Mouse (Mus musculus) kidney, adult 2 months (tissue): ENCODE measurements at regions not wholly inside any gene's neighbourhood (a gene's known extent, or its start where the extent isn't known, plus 50 kb on each side); places are given as distances from the start of the nearest gene placed in this dataset.
"Not testable (repeated sequence)": the region's sequence is repeated elsewhere in the genome, so short reads cannot be mapped to it uniquely, and the experiment has no call there.

Experiments used
- DNase-seq: peaks from one replicate; pipeline ENCODE4 v3.0.0; 2021
- H3K27ac ChIP-seq: fragments of 200-500 bp; 2 replicates; pipeline ENCODE4 v1.5.1; 2012; ENCODE audit warnings: low read depth, low read length, control low read depth, inconsistent platforms; ENCODE audit not compliant: insufficient read depth
- H3K27me3 ChIP-seq: fragments of 200-500 bp; replicated peaks from 2 replicates; pipeline ENCODE4 v1.6.1; 2012; ENCODE audit warnings: mild to moderate bottlenecking, moderate library complexity, low read length, inconsistent platforms; ENCODE audit not compliant: control insufficient read depth, insufficient read depth
- H3K36me3 ChIP-seq: fragments of 200-500 bp; 2 replicates; pipeline ENCODE4 v1.6.1; 2012; ENCODE audit warnings: mild to moderate bottlenecking, moderate library complexity, low read length, inconsistent platforms; ENCODE audit not compliant: control insufficient read depth, insufficient read depth
- H3K4me1 ChIP-seq: fragments of 200-500 bp; 2 replicates; pipeline ENCODE4 v1.6.1; 2011; ENCODE audit warnings: low read length; ENCODE audit not compliant: control insufficient read depth, insufficient read depth
- H3K4me3 ChIP-seq: fragments of 200-500 bp; 2 replicates; pipeline ENCODE4 v1.5.1; 2011; ENCODE audit warnings: mild to moderate bottlenecking, low read depth, low read length, control low read depth; ENCODE audit not compliant: insufficient read depth
- CTCF ChIP-seq: fragments of 200-500 bp; conservative IDR thresholded peaks from 2 replicates; pipeline ENCODE4 v1.5.1; 2011; ENCODE audit warnings: low read depth, mild to moderate bottlenecking, control low read depth, low read length, moderate library complexity, mixed read lengths; ENCODE audit not compliant: insufficient read depth, insufficient read length
- POLR2A ChIP-seq: fragments of 200-500 bp; IDR thresholded peaks from one replicate; pipeline ENCODE4 v1.6.1; 2011; ENCODE audit warnings: low read depth, low read length, control low read depth
- WGBS: fragments of 180-500 bp; shearing (Covaris S2); methylation state at CpG from one replicate; pipeline ENCODE4 v1.1.7; 2018; 5-methylcytosine and 5-hydroxymethylcytosine counted together

- no peak for TF ChIP-seq POLR2A
- no peak for TF ChIP-seq CTCF
- Histone ChIP-seq H3K27ac (no peak overlapping the region), H3K36me3 (no peaks in the 10 kb centered on the region), H3K4me3 (no peak overlapping the region), H3K4me1 (no peaks in the 10 kb centered on the region), H3K27me3 (no peaks in the 10 kb centered on the region)
- WGBS = 58% methylated on average over 4 of the region's 4 CpGs
- no peak for DNase-seq
These were observed 63.1 kb upstream of the Cep295 start for GRCm38 (mm10) chr9:15420677-15421076.

DNA sequence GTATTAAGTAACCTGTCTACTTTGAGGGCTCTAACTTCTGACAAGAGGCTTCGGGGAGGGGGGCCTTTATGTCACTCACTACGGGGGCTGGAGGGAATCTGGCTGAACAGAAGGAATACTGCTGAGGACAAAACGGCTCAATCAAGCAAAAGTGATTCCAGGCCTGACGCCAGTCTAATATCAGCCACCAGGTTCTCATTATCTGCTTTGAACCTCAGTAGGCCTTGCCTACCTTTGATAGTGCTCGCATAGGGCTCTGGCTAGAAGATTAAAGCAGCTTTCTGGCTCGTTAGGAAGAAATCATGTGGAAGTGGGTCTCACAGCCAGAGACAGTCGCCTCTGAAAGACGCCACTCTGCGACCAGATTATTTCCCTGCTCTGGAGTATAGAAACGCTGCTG, 64.3 kb upstream of the Cep295 start:
- TF ChIP-seq CTCF (no peak), POLR2A (no peak)
- H3K27ac ChIP-seq = no peak overlapping the region
- 61% methylated on average over 10 of the region's 10 CpGs for WGBS
- no peaks in the 10 kb centered on the region for H3K4me1 ChIP-seq
- no peak for DNase-seq
- no peak overlapping the region for H3K4me3 ChIP-seq
- H3K27me3 ChIP-seq = no peaks in the 10 kb centered on the region
- H3K36me3 ChIP-seq = no peaks in the 10 kb centered on the region

- DNase-seq = peak; percentile 34
- H3K27me3 ChIP-seq, H3K27ac ChIP-seq, H3K36me3 ChIP-seq, H3K4me1 ChIP-seq, H3K4me3 ChIP-seq: not testable (repeated sequence)
- TF ChIP-seq CTCF = peak; percentile 29; the same call in 1 of the 2 replicates
- WGBS = 59% methylated on average over 11 of the region's 11 CpGs
These were observed 59.0 kb upstream of the Smco4 start for GRCm38 (mm10) chr9:15434279-15434678.

GRCm38 (mm10) chr9:15439319-15439980, 53.8 kb upstream of the Smco4 start:
- 32% methylated on average over 4 of the region's 4 CpGs for WGBS
- TF ChIP-seq CTCF (no peak), POLR2A (no peak)
- DNase-seq = peak; percentile 71
- Histone ChIP-seq H3K27ac (no peak overlapping the region), H3K4me3 (no peak overlapping the region), H3K4me1 (no peaks in the 10 kb centered on the region), H3K36me3 (no peaks in the 10 kb centered on the region), H3K27me3 (no peaks in the 10 kb centered on the region)

GRCm38 (mm10) chr9:15442131-15442530, 51.1 kb upstream of the Smco4 start:
- no peak for TF ChIP-seq POLR2A
- TF ChIP-seq CTCF = no peak
- peak; percentile 66 for DNase-seq
- H3K27me3 ChIP-seq = no peaks in the 10 kb centered on the region
- no peak overlapping the region for H3K27ac ChIP-seq
- H3K36me3 ChIP-seq = no peaks in the 10 kb centered on the region
- H3K4me1 ChIP-seq = no peaks in the 10 kb centered on the region
- no peak overlapping the region for H3K4me3 ChIP-seq
- WGBS = 66% methylated on average over 4 of the region's 4 CpGs
